Mouse (Mus musculus): Measurements from ENCODE around the gene Gm11555. TPM values are rescaled to one million over a fixed set of nuclear protein-coding genes. Genes with fewer than 3 reads are reported as not detected.
"Not testable (repeated sequence)": the region's sequence is repeated elsewhere in the genome, so short reads cannot be mapped to it uniquely, and the experiment has no call there.

The Gm11555 gene
- polyA plus RNA-seq (2015; fragmentation: Nextera tagmentation; extraction: Ambion mirVana) = 1.2 and 1.8 TPM in 2 replicates

- Histone ChIP-seq H3K27me3 (no peaks in the 10 kb centered on the region), H3K9ac (no peak within 1 kb of the TSS), H3K4me3 (replicated peaks) (no peak within 1 kb of the TSS), H3K9me3 (replicated peaks) (no peaks in the 10 kb centered on the region), H3K4me2 (replicated peaks) (no peak within 1 kb of the TSS), H3K27ac (replicated peaks) (no peak within 1 kb of the TSS), H3K36me3 (no peaks in the 10 kb centered on the region), H3K4me1 (no peaks in the 10 kb centered on the region)
- WGBS = 84% methylated on average over 2 of the region's 2 CpGs
- no peak for ATAC-seq (ENCODE audit: insufficient number of reproducible peaks, low FRiP score, low TSS enrichment, low read depth)
These were observed at the start of gene Gm11555 for GRCm38 (mm10) chr11:99650136-99650535. Gene Gm11555, minus strand, starts transcription at chr11:99650236.

- Histone ChIP-seq H3K27me3 (no peaks in the 10 kb centered on the region), H3K9me3 (replicated peaks) (no peaks in the 10 kb centered on the region), H3K4me1 (no peaks in the 10 kb centered on the region), H3K27ac (replicated peaks) (no peak within 1 kb of the TSS), H3K4me2 (replicated peaks) (no peak within 1 kb of the TSS), H3K4me3 (replicated peaks) (no peak within 1 kb of the TSS), H3K9ac (no peak within 1 kb of the TSS), H3K36me3 (no peaks in the 10 kb centered on the region)
- ATAC-seq (ENCODE audit: insufficient number of reproducible peaks, low FRiP score, low TSS enrichment, low read depth) = no peak
- WGBS = 86% methylated on average over 1 of the region's 1 CpGs
These were observed 40.4 kb upstream of the Gm11555 start, which contains the start of gene Gm14190 for GRCm38 (mm10) chr11:99690463-99690862. Gene Gm14190, minus strand, starts transcription at chr11:99690740.

- not testable (repeated sequence) for H3K9ac ChIP-seq; H3K9me3 ChIP-seq (replicated peaks); H3K36me3 ChIP-seq; H3K27ac ChIP-seq (replicated peaks); H3K4me3 ChIP-seq (replicated peaks); H3K4me2 ChIP-seq (replicated peaks); ATAC-seq (ENCODE audit: insufficient number of reproducible peaks, low FRiP score, low TSS enrichment, low read depth); H3K4me1 ChIP-seq; H3K27me3 ChIP-seq
- 75% methylated on average over 1 of the region's 1 CpGs for WGBS
These were observed 35.2 kb upstream of the Gm11555 start for GRCm38 (mm10) chr11:99685235-99685634.

GRCm38 (mm10) chr11:99683481-99683880, 33.4 kb upstream of the Gm11555 start:
- Histone ChIP-seq H3K4me1 (no peaks in the 10 kb centered on the region), H3K9me3 (replicated peaks) (no peaks in the 10 kb centered on the region), H3K27ac (replicated peaks) (no peak overlapping the region), H3K4me2 (replicated peaks) (no peak overlapping the region), H3K27me3 (no peaks in the 10 kb centered on the region), H3K36me3 (no peaks in the 10 kb centered on the region), H3K9ac (no peak overlapping the region), H3K4me3 (replicated peaks) (no peak overlapping the region)
- ATAC-seq (ENCODE audit: insufficient number of reproducible peaks, low FRiP score, low TSS enrichment, low read depth) = no peak
- WGBS = 78% methylated on average over 2 of the region's 2 CpGs

- Histone ChIP-seq H3K36me3 (no peaks in the 10 kb centered on the region), H3K4me3 (replicated peaks) (no peak within 1 kb of the TSS), H3K27ac (replicated peaks) (no peak within 1 kb of the TSS), H3K4me2 (replicated peaks) (no peak within 1 kb of the TSS), H3K4me1 (no peaks in the 10 kb centered on the region), H3K9me3 (replicated peaks) (no peaks in the 10 kb centered on the region), H3K9ac (no peak within 1 kb of the TSS), H3K27me3 (no peaks in the 10 kb centered on the region)
- no peak for ATAC-seq (ENCODE audit: insufficient number of reproducible peaks, low FRiP score, low TSS enrichment, low read depth)
These were observed 15.8 kb upstream of the Gm11555 start, which contains the start of gene Krtap4-6 for GRCm38 (mm10) chr11:99665860-99666259. Gene Krtap4-6, minus strand, starts transcription at chr11:99665960.

- no peaks in the 10 kb centered on the region for H3K27me3 ChIP-seq
- no peaks in the 10 kb centered on the region for H3K4me1 ChIP-seq
- WGBS = 84% methylated on average over 10 of the region's 10 CpGs
- no peaks in the 10 kb centered on the region for H3K9me3 ChIP-seq (replicated peaks)
- H3K9ac ChIP-seq = no peak overlapping the region
- no peak overlapping the region for H3K4me3 ChIP-seq (replicated peaks)
- ATAC-seq (ENCODE audit: insufficient number of reproducible peaks, low FRiP score, low TSS enrichment, low read depth) = no peak
- no peaks in the 10 kb centered on the region for H3K36me3 ChIP-seq
- no peak overlapping the region for H3K27ac ChIP-seq (replicated peaks)
- H3K4me2 ChIP-seq (replicated peaks) = no peak overlapping the region
These were observed 12.8 kb upstream of the Gm11555 start for GRCm38 (mm10) chr11:99662802-99663201.

- Histone ChIP-seq H3K9ac (no peak overlapping the region), H3K4me1 (no peaks in the 10 kb centered on the region), H3K36me3 (no peaks in the 10 kb centered on the region), H3K4me3 (replicated peaks) (no peak overlapping the region), H3K27ac (replicated peaks) (no peak overlapping the region), H3K27me3 (no peaks in the 10 kb centered on the region), H3K9me3 (replicated peaks) (no peaks in the 10 kb centered on the region), H3K4me2 (replicated peaks) (no peak overlapping the region)
- no peak for ATAC-seq (ENCODE audit: insufficient number of reproducible peaks, low FRiP score, low TSS enrichment, low read depth)
- WGBS = 69% methylated on average over 4 of the region's 4 CpGs
These were observed 9.2 kb upstream of the Gm11555 start for GRCm38 (mm10) chr11:99659256-99659655.

- 55% methylated on average over 10 of the region's 10 CpGs for WGBS
- H3K27me3 ChIP-seq; ATAC-seq (ENCODE audit: insufficient number of reproducible peaks, low FRiP score, low TSS enrichment, low read depth); H3K4me3 ChIP-seq (replicated peaks); H3K4me2 ChIP-seq (replicated peaks); H3K4me1 ChIP-seq; H3K9ac ChIP-seq; H3K36me3 ChIP-seq; H3K9me3 ChIP-seq (replicated peaks); H3K27ac ChIP-seq (replicated peaks): not testable (repeated sequence)
These were observed 8.5 kb upstream of the Gm11555 start, which contains the start of gene Gm11563 for GRCm38 (mm10) chr11:99658467-99659010. Gene Gm11563, minus strand, starts transcription at chr11:99658960.

- Histone ChIP-seq H3K9ac (no peak overlapping the region), H3K9me3 (replicated peaks) (no peaks in the 10 kb centered on the region), H3K4me2 (replicated peaks) (no peak overlapping the region), H3K27me3 (no peaks in the 10 kb centered on the region), H3K36me3 (no peaks in the 10 kb centered on the region), H3K4me3 (replicated peaks) (no peak overlapping the region), H3K27ac (replicated peaks) (no peak overlapping the region), H3K4me1 (no peaks in the 10 kb centered on the region)
- no peak for ATAC-seq (ENCODE audit: insufficient number of reproducible peaks, low FRiP score, low TSS enrichment, low read depth)
- 38% methylated on average over 5 of the region's 5 CpGs for WGBS
These were observed 7.0 kb upstream of the Gm11555 start for GRCm38 (mm10) chr11:99657051-99657450.

GRCm38 (mm10) chr11:99646444-99646843, 3.6 kb downstream of the Gm11555 start:
- Histone ChIP-seq H3K27ac (replicated peaks) (no peak overlapping the region), H3K36me3 (no peaks in the 10 kb centered on the region), H3K27me3 (no peaks in the 10 kb centered on the region), H3K9ac (no peak overlapping the region), H3K4me2 (replicated peaks) (no peak overlapping the region), H3K4me1 (no peaks in the 10 kb centered on the region), H3K9me3 (replicated peaks) (no peaks in the 10 kb centered on the region), H3K4me3 (replicated peaks) (no peak overlapping the region)
- 56% methylated on average over 15 of the region's 15 CpGs for WGBS
- ATAC-seq (ENCODE audit: insufficient number of reproducible peaks, low FRiP score, low TSS enrichment, low read depth) = no peak

- no peak overlapping the region for H3K4me2 ChIP-seq (replicated peaks)
- no peaks in the 10 kb centered on the region for H3K27me3 ChIP-seq
- H3K4me1 ChIP-seq = no peaks in the 10 kb centered on the region
- WGBS = 48% methylated on average over 3 of the region's 3 CpGs
- H3K9me3 ChIP-seq (replicated peaks) = no peaks in the 10 kb centered on the region
- no peak overlapping the region for H3K9ac ChIP-seq
- no peak overlapping the region for H3K4me3 ChIP-seq (replicated peaks)
- no peak for ATAC-seq (ENCODE audit: insufficient number of reproducible peaks, low FRiP score, low TSS enrichment, low read depth)
- no peak overlapping the region for H3K27ac ChIP-seq (replicated peaks)
- H3K36me3 ChIP-seq = no peaks in the 10 kb centered on the region
These were observed 5.7 kb downstream of the Gm11555 start for GRCm38 (mm10) chr11:99644351-99644750.

- H3K4me3 ChIP-seq (replicated peaks); H3K9me3 ChIP-seq (replicated peaks); H3K36me3 ChIP-seq; H3K9ac ChIP-seq; H3K4me2 ChIP-seq (replicated peaks); ATAC-seq (ENCODE audit: insufficient number of reproducible peaks, low FRiP score, low TSS enrichment, low read depth); H3K27me3 ChIP-seq; H3K27ac ChIP-seq (replicated peaks); H3K4me1 ChIP-seq: not testable (repeated sequence)
- WGBS = 81% methylated on average over 9 of the region's 9 CpGs
These were observed 6.3 kb downstream of the Gm11555 start, which contains the start of gene Krtap4-7 for GRCm38 (mm10) chr11:99643635-99644139. Gene Krtap4-7, minus strand, starts transcription at chr11:99644089.
